Mouse (Mus musculus): Measurements from ENCODE around the gene Btbd3.
"Not testable (repeated sequence)": the region's sequence is repeated elsewhere in the genome, so short reads cannot be mapped to it uniquely, and the experiment has no call there.

Btbd3 gene

GRCm38 (mm10) chr2:138280225-138280711 lies 23.9 kb downstream of the Btbd3 start:
- DNase-seq: no peak

- DNase-seq: peak; percentile 43
Observed at GRCm38 (mm10) chr2:138281550-138282201, 25.3 kb downstream of the Btbd3 start.

- DNase-seq: no peak
Observed at GRCm38 (mm10) chr2:138283372-138283771, 27.0 kb downstream of the Btbd3 start.

- no peak for DNase-seq
Observed at GRCm38 (mm10) chr2:138283856-138284255, 27.5 kb downstream of the Btbd3 start.

- no peak for DNase-seq
Observed at GRCm38 (mm10) chr2:138285811-138286210, 29.4 kb downstream of the Btbd3 start.

- no peak for DNase-seq
Observed at GRCm38 (mm10) chr2:138290154-138290553, 33.8 kb downstream of the Btbd3 start.

GRCm38 (mm10) chr2:138294286-138294685 lies 37.9 kb downstream of the Btbd3 start:
- DNase-seq: peak; percentile 32

GRCm38 (mm10) chr2:138306236-138306635 lies 49.9 kb downstream of the Btbd3 start:
- no peak for DNase-seq

- DNase-seq: no peak
Observed at GRCm38 (mm10) chr2:138315644-138316043, 59.3 kb downstream of the Btbd3 start.

- no peak for DNase-seq
Observed at GRCm38 (mm10) chr2:138320408-138320807, 64.0 kb downstream of the Btbd3 start.

- DNase-seq: no peak
Observed at GRCm38 (mm10) chr2:138321041-138321481, 64.7 kb downstream of the Btbd3 start.

GRCm38 (mm10) chr2:138322270-138323114 lies 66.1 kb downstream of the Btbd3 start:
- DNase-seq: no peak

GRCm38 (mm10) chr2:138326367-138326766 lies 70.0 kb downstream of the Btbd3 start:
- no peak for DNase-seq

GRCm38 (mm10) chr2:138334198-138334597 lies 77.8 kb downstream of the Btbd3 start:
- not testable (repeated sequence) for DNase-seq

GRCm38 (mm10) chr2:138337886-138338494 lies 81.6 kb downstream of the Btbd3 start:
- DNase-seq: no peak

- no peak for DNase-seq
Observed at GRCm38 (mm10) chr2:138338524-138338923, 82.2 kb downstream of the Btbd3 start.

- DNase-seq: no peak
Observed at GRCm38 (mm10) chr2:138355366-138355765, 99.0 kb downstream of the Btbd3 start.

- DNase-seq: no peak
Observed at GRCm38 (mm10) chr2:138362474-138362873, 106.1 kb downstream of the Btbd3 start.

GRCm38 (mm10) chr2:138365391-138365790 lies 109.0 kb downstream of the Btbd3 start:
- DNase-seq: peak; percentile 45

GRCm38 (mm10) chr2:138374556-138374955 lies 118.2 kb downstream of the Btbd3 start:
- no peak for DNase-seq

GRCm38 (mm10) chr2:138378855-138379254 lies 122.5 kb downstream of the Btbd3 start:
- no peak for DNase-seq

GRCm38 (mm10) chr2:138384762-138385161 lies 128.4 kb downstream of the Btbd3 start:
- no peak for DNase-seq

- DNase-seq: no peak
Observed at GRCm38 (mm10) chr2:138388591-138388990, 132.2 kb downstream of the Btbd3 start.

GRCm38 (mm10) chr2:138403046-138403445 lies 146.7 kb downstream of the Btbd3 start:
- DNase-seq: no peak

Data from kidney, adult 18-20 months (tissue).